Mouse (Mus musculus) forebrain, embryonic 13.5 days (tissue): ENCODE measurements around the gene 1700084M14Rik. TPM values are rescaled to one million over a fixed set of nuclear protein-coding genes. Genes with fewer than 3 reads are reported as not detected.
"Not testable (repeated sequence)": the region's sequence is repeated elsewhere in the genome, so short reads cannot be mapped to it uniquely, and the experiment has no call there.

ENCODE experiments used
- ATAC-seq: fragments of 200-750 bp; cut with Nextera tagmentation; 2 replicates; pipeline ENCODE4 v1.8.0; 2017
- H3K27ac ChIP-seq: fragments of 300-500 bp; sonication (generic); 2 replicates; pipeline ENCODE4 v1.5.1; 2015; ENCODE audit warnings: inconsistent platforms, mild to moderate bottlenecking, moderate library complexity
- H3K27me3 ChIP-seq: fragments of 300-500 bp; sonication (generic); 2 replicates; pipeline ENCODE4 v1.6.1; 2015; ENCODE audit warnings: mild to moderate bottlenecking, inconsistent platforms
- H3K36me3 ChIP-seq: fragments of 300-500 bp; sonication (generic); 2 replicates; pipeline ENCODE4 v1.6.1; 2015; ENCODE audit warnings: mild to moderate bottlenecking, inconsistent platforms; ENCODE audit not compliant: poor library complexity, severe bottlenecking
- H3K4me1 ChIP-seq: fragments of 300-500 bp; sonication (generic); 2 replicates; pipeline ENCODE4 v1.6.1; 2015; ENCODE audit warnings: inconsistent platforms
- H3K4me2 ChIP-seq: fragments of 300-500 bp; sonication (generic); 2 replicates; pipeline ENCODE4 v1.6.1; 2015; ENCODE audit warnings: inconsistent platforms, mild to moderate bottlenecking, moderate library complexity
- H3K4me3 ChIP-seq: fragments of 300-500 bp; sonication (generic); 2 replicates; pipeline ENCODE4 v1.5.1; 2015; ENCODE audit warnings: mild to moderate bottlenecking, inconsistent platforms
- H3K9ac ChIP-seq: fragments of 300-500 bp; sonication (generic); 2 replicates; pipeline ENCODE4 v1.6.1; 2015; ENCODE audit warnings: mild to moderate bottlenecking, inconsistent platforms
- H3K9me3 ChIP-seq: fragments of 300-500 bp; sonication (generic); replicated peaks from 2 replicates; pipeline ENCODE4 v1.6.1; 2016; ENCODE audit warnings: inconsistent platforms
- WGBS: fragments of 180-500 bp; shearing (Covaris S2); methylation state at CpG from one replicate; pipeline ENCODE4 v1.1.7; 2015; 5-methylcytosine and 5-hydroxymethylcytosine counted together
- polyA plus RNA-seq: library from polyadenylated mRNA; unstranded; fragments of >200 nt; fragmentation: Nextera tagmentation; extraction: Ambion mirVana; gene quantifications from 2 replicates; pipeline ENCODE4 v1.2.1, GENCODE M21; 2015

1700084M14Rik gene
- polyA plus RNA-seq = not detected in 2 replicates

DNA sequence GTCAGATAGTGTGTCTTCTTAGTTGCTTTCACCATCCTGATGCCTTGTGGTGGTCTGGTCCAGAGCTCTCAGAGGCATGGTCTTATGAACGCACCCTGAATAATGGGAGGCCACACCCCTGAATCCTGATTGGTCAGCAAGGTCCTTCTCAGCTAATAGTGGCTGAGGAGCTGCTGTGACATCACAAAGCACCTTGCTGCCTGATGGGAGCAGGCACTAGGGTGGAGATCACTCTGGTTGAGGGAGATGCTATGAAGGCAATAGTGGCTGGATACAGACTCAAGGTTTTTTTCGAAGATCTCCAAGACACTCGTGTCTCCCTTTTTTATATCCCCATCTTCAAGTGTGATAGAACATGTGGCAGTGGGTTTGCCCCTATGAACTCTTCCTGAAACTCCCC, at the start of gene 1700084M14Rik:
1700084M14Rik (minus strand) TSS at position 101 of the 400 bp plus-strand sequence.
- H3K4me2 ChIP-seq, H3K4me3 ChIP-seq, H3K27me3 ChIP-seq, H3K36me3 ChIP-seq, H3K9ac ChIP-seq, ATAC-seq, H3K4me1 ChIP-seq, H3K9me3 ChIP-seq, H3K27ac ChIP-seq: not testable (repeated sequence)
- 87% methylated on average over 3 of the region's 3 CpGs for WGBS

Other genes starting within 250 kb of the 1700084M14Rik start
- not detected in 2 replicates for gene Mageb2, start 244.2 kb downstream of the 1700084M14Rik start, polyA plus RNA-seq
- gene Gm5072, start 183.4 kb downstream of the 1700084M14Rik start, polyA plus RNA-seq = not detected in 2 replicates
- not detected in 2 replicates for gene Gm8914, start 95.8 kb downstream of the 1700084M14Rik start, polyA plus RNA-seq
- not detected in 2 replicates for gene Gm14781, start 56.3 kb upstream of the 1700084M14Rik start, polyA plus RNA-seq
- not detected in 2 replicates for gene Mageb5, start 207.1 kb upstream of the 1700084M14Rik start, polyA plus RNA-seq